Mouse (Mus musculus) neural tube, embryonic 11.5 days (tissue): ENCODE results near the gene Mepe. TPM values are rescaled to one million over a fixed set of nuclear protein-coding genes. Genes with fewer than 3 reads are reported as not detected.
A peak's percentile ranks its signal among the peaks of the same experiment; 100 is the strongest.

ENCODE experiments used
- ATAC-seq: fragments of 200-750 bp; cut with Nextera tagmentation; 2 replicates; pipeline ENCODE4 v1.8.0; 2017; ENCODE audit warnings: moderate number of reproducible peaks, mild to moderate bottlenecking, moderate TSS enrichment, moderate library complexity; ENCODE audit not compliant: insufficient read depth, low FRiP score, low TSS enrichment
- DNase-seq: peaks from one replicate; pipeline ENCODE4 v3.0.0-alpha.2; 2015; ENCODE audit warnings: low spot score
- H3K27ac ChIP-seq: fragments of 300-500 bp; sonication (generic); 2 replicates; pipeline ENCODE4 v1.5.1; 2014; ENCODE audit warnings: low read depth, mild to moderate bottlenecking, low read length
- H3K27me3 ChIP-seq: fragments of 300-500 bp; sonication (generic); 2 replicates; pipeline ENCODE4 v1.6.1; 2014; ENCODE audit warnings: mild to moderate bottlenecking, low read length, mixed read lengths; ENCODE audit not compliant: control insufficient read depth, insufficient read depth
- H3K36me3 ChIP-seq: fragments of 300-500 bp; sonication (generic); 2 replicates; pipeline ENCODE4 v1.6.1; 2014; ENCODE audit warnings: mild to moderate bottlenecking, low read length, moderate library complexity, mixed read lengths; ENCODE audit not compliant: control insufficient read depth, insufficient read depth
- H3K4me1 ChIP-seq: fragments of 300-500 bp; sonication (generic); 2 replicates; pipeline ENCODE4 v1.6.1; 2014; ENCODE audit warnings: low read length, mixed read lengths; ENCODE audit not compliant: control insufficient read depth, insufficient read depth
- H3K4me2 ChIP-seq: fragments of 300-500 bp; sonication (generic); 2 replicates; pipeline ENCODE4 v1.6.1; 2014; ENCODE audit warnings: low read depth, mild to moderate bottlenecking, moderate library complexity
- H3K4me3 ChIP-seq: fragments of 300-500 bp; sonication (generic); 2 replicates; pipeline ENCODE4 v1.5.1; 2014; ENCODE audit warnings: low read depth, low read length
- H3K9ac ChIP-seq: fragments of 300-500 bp; sonication (generic); 2 replicates; pipeline ENCODE4 v1.6.1; 2014; ENCODE audit warnings: mild to moderate bottlenecking, low read length
- H3K9me3 ChIP-seq: fragments of 300-500 bp; sonication (generic); 2 replicates; pipeline ENCODE4 v1.6.1; 2016; ENCODE audit warnings: low read length; ENCODE audit not compliant: control insufficient read depth
- WGBS: fragments of 180-500 bp; shearing (Covaris S2); extraction: QIAGEN DNeasy Blood & Tissue Kit; methylation state at CpG from one replicate; pipeline ENCODE4 v1.1.7; 2014; 5-methylcytosine and 5-hydroxymethylcytosine counted together
- polyA plus RNA-seq: library from polyadenylated mRNA; unstranded; fragments of >200 nt; fragmentation: Nextera tagmentation; extraction: Ambion mirVana; gene quantifications from 2 replicates; pipeline ENCODE4 v1.2.1, GENCODE M21; 2014

The Mepe gene
- polyA plus RNA-seq, 1 experiment from 2014 or later: not detected

DNA sequence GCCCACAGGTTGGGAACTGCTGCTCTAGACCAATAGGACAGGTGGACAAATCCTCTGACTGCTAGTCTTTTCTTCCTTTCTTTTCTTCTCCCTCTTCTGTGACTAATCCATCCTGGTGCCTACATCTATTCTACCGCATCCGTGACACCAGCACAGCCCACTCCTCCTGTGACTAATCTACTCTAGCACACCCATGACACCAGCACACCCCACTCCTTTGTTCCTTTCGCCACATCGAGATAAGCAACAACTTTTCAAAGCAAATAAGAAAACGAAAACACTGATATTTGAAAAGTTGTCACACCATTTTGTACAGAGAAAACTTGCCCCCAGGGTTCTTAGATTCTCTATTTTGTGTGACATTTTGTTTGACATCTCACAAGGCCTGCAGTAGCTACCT lies 5.0 kb downstream of the Mepe start:
- H3K9me3 ChIP-seq: no peaks in the 10 kb centered on the region
- H3K4me1 ChIP-seq: no peaks in the 10 kb centered on the region
- H3K4me3 ChIP-seq: no peak overlapping the region
- no peaks in the 10 kb centered on the region for H3K36me3 ChIP-seq
- 74% methylated on average over 5 of the region's 5 CpGs for WGBS
- H3K27ac ChIP-seq: no peak overlapping the region
- no peak for ATAC-seq
- no peak for DNase-seq
- no peak overlapping the region for H3K4me2 ChIP-seq
- no peaks in the 10 kb centered on the region for H3K27me3 ChIP-seq
- H3K9ac ChIP-seq: no peak overlapping the region

DNA sequence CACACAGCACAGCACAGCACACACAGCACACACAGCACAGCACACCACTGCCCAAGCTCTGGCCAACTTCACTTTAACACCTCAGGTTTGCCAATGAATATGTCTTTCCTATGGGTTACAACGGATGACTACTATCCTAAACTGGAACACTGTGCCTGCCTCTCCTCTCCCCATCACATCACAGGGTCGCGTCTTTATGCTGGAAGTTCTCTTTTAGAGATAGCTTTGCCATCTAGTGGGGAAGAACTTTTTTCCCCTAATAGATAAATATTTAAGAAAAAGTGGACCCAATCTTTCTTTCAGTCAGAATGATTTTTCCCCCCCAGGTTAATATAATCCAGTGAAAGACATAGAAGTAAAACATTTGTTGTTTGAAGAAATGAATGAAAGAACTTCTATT lies 7.2 kb downstream of the Mepe start:
- Histone ChIP-seq H3K27ac (no peak overlapping the region), H3K9ac (no peak overlapping the region), H3K4me2 (no peak overlapping the region), H3K36me3 (no peaks in the 10 kb centered on the region), H3K4me1 (no peaks in the 10 kb centered on the region), H3K27me3 (no peaks in the 10 kb centered on the region), H3K4me3 (no peak overlapping the region), H3K9me3 (no peaks in the 10 kb centered on the region)
- no peak for ATAC-seq
- no peak for DNase-seq
- 83% methylated on average over 3 of the region's 3 CpGs for WGBS

DNA sequence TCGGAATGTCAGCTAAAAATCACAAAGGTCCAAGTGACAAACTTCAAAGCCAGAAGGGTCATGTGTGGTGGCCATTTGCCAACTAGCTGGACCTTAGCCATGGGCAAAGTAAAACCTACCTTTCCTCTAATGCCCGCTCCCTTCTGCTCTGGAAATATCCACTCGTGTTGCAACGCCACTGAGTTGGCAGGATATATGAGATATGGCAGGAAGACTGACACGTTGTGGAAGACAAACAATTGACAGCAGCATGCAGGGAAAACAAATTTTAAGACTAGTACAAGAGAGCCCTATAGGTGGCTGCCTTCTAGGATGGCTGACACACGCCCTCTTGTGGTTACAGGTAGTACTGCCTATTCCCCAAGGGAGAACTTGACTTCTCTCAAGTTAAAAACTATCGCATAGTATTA lies 8.1 kb downstream of the Mepe start:
- H3K4me2 ChIP-seq: no peak overlapping the region
- H3K9ac ChIP-seq: no peak overlapping the region
- no peak overlapping the region for H3K4me3 ChIP-seq
- 46% methylated on average over 7 of the region's 7 CpGs for WGBS
- ATAC-seq (peak; percentile 76), DNase-seq (peak; percentile 61)
- no peaks in the 10 kb centered on the region for H3K9me3 ChIP-seq
- no peak overlapping the region for H3K27ac ChIP-seq
- H3K4me1 ChIP-seq: no peaks in the 10 kb centered on the region
- H3K36me3 ChIP-seq: no peaks in the 10 kb centered on the region
- no peaks in the 10 kb centered on the region for H3K27me3 ChIP-seq

DNA sequence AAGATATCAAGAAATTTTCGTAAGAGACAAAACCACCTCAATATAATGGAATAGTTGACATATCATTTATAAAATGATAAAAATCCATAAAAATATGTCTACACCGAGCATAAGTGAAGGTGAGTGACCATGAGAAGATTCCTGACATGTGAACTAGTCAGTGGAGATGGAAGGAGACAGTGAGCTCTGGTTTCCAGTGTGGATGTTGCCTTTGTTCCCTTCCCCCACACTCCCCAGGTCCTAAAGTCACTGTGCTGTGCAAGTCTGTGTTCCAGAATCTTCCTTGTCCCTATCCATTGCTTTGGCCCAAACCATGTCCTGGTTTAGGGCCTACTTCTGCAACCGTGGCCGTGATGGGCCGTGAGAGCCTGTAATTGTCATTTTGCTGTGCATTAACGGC lies 8.5 kb downstream of the Mepe start:
- ATAC-seq: peak; percentile 46; the same call in 1 of the 2 replicates
- no peak overlapping the region for H3K9ac ChIP-seq

DNA sequence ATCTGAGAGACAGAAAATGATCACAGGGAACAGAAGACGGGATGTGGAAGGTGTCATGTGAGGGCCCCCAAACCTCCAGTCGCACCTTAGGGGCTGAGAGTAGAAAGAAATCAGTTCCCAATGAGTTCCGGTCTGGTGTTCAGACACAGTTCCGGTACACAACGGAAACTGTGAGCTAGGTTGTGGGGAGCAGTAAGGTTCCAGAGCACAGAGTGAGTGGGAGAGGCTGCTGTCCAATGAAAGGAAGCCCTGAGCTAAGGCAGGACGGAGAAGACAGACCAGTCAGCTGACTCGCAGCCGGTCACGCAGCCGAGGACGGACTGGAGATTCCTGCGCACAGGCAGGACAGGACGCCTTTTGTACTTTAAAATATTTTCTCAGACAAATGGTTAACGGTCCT lies 9.4 kb downstream of the Mepe start:
- H3K36me3 ChIP-seq: no peaks in the 10 kb centered on the region
- no peak overlapping the region for H3K9ac ChIP-seq
- H3K27me3 ChIP-seq: no peaks in the 10 kb centered on the region
- H3K4me3 ChIP-seq: no peak overlapping the region
- H3K9me3 ChIP-seq: no peaks in the 10 kb centered on the region
- no peak overlapping the region for H3K4me2 ChIP-seq
- 90% methylated on average over 14 of the region's 14 CpGs for WGBS
- DNase-seq (no peak), ATAC-seq (no peak)
- no peak overlapping the region for H3K27ac ChIP-seq
- H3K4me1 ChIP-seq: no peaks in the 10 kb centered on the region

More for the DNA sequence above, 8.5 kb downstream of the Mepe start:
- no peak for DNase-seq
- H3K36me3 ChIP-seq: no peaks in the 10 kb centered on the region
- WGBS: 72% methylated on average over 6 of the region's 6 CpGs
- no peaks in the 10 kb centered on the region for H3K9me3 ChIP-seq
- H3K4me1 ChIP-seq: no peaks in the 10 kb centered on the region
- H3K27ac ChIP-seq: no peak overlapping the region
- H3K27me3 ChIP-seq: no peaks in the 10 kb centered on the region
- H3K4me3 ChIP-seq: no peak overlapping the region
- H3K4me2 ChIP-seq: no peak overlapping the region

DNA sequence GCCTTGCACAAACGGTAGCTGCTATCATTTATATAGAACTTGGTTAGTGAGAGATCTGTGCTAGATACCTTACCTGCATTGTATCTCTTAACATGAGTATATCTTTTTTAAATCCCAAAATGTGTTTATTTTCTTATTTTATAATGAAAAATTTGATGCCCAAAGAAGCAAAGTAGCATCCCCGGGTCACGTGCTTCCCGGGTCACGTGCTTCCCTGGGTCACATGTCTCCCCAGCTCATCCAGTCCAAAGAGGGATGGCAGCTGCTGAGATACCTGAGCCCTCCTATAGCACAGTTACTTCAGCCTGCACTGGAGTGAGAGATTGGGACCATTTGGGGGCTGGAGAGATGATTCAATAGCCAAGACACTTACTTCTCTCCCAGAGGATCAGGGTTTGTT lies 10.8 kb downstream of the Mepe start:
- ATAC-seq: no peak
- Histone ChIP-seq H3K36me3 (no peaks in the 10 kb centered on the region), H3K4me3 (no peak overlapping the region), H3K27me3 (no peaks in the 10 kb centered on the region), H3K27ac (no peak overlapping the region), H3K4me1 (no peaks in the 10 kb centered on the region), H3K4me2 (no peak overlapping the region), H3K9me3 (no peaks in the 10 kb centered on the region), H3K9ac (no peak overlapping the region)
- DNase-seq: no peak
- 89% methylated on average over 5 of the region's 5 CpGs for WGBS

DNA sequence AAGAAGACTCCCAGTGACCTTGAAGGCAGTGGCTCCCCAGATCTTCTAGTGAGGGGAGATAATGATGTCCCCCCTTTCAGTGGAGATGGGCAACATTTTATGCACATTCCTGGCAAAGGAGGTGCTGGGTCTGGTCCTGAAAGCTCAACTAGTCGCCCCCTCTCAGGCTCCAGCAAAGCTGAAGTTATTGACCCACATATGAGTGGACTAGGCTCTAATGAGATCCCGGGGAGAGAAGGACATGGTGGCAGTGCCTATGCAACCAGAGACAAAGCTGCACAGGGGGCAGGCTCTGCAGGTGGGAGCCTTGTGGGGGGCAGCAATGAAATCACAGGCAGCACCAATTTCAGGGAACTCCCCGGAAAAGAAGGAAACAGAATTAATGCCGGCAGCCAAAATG lies 12.4 kb downstream of the Mepe start:
- ATAC-seq: no peak
- Histone ChIP-seq H3K27ac (no peak overlapping the region), H3K27me3 (no peaks in the 10 kb centered on the region), H3K4me2 (no peak overlapping the region), H3K36me3 (no peaks in the 10 kb centered on the region), H3K4me3 (no peak overlapping the region), H3K9me3 (no peaks in the 10 kb centered on the region), H3K4me1 (no peaks in the 10 kb centered on the region), H3K9ac (no peak overlapping the region)
- WGBS: 83% methylated on average over 4 of the region's 4 CpGs
- no peak for DNase-seq

DNA sequence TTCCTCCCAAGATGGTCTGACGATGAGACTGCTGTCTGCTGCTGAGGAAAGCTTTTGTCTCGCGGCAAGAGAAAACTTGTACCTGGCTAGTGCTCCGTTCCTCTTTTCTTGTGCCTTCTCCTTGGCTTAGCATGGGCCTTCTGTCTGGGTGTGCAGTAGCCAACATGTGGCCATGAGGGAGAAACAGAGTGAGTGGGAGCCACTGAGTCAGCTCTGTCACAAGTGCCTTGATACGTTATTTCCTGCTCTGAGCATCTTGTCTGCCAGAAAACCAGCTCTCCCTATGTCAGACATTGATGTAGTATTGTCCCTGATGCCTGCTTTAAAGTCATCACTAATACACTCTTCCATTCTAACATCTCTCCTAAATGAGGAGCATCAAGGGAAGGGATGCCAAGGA lies 13.9 kb downstream of the Mepe start:
- H3K36me3 ChIP-seq: no peaks in the 10 kb centered on the region
- H3K27me3 ChIP-seq: no peaks in the 10 kb centered on the region
- no peak for DNase-seq
- no peak overlapping the region for H3K4me3 ChIP-seq
- ATAC-seq: no peak
- WGBS: 85% methylated on average over 5 of the region's 5 CpGs
- no peak overlapping the region for H3K9ac ChIP-seq
- H3K27ac ChIP-seq: no peak overlapping the region
- no peaks in the 10 kb centered on the region for H3K9me3 ChIP-seq
- H3K4me2 ChIP-seq: no peak overlapping the region
- H3K4me1 ChIP-seq: no peaks in the 10 kb centered on the region

DNA sequence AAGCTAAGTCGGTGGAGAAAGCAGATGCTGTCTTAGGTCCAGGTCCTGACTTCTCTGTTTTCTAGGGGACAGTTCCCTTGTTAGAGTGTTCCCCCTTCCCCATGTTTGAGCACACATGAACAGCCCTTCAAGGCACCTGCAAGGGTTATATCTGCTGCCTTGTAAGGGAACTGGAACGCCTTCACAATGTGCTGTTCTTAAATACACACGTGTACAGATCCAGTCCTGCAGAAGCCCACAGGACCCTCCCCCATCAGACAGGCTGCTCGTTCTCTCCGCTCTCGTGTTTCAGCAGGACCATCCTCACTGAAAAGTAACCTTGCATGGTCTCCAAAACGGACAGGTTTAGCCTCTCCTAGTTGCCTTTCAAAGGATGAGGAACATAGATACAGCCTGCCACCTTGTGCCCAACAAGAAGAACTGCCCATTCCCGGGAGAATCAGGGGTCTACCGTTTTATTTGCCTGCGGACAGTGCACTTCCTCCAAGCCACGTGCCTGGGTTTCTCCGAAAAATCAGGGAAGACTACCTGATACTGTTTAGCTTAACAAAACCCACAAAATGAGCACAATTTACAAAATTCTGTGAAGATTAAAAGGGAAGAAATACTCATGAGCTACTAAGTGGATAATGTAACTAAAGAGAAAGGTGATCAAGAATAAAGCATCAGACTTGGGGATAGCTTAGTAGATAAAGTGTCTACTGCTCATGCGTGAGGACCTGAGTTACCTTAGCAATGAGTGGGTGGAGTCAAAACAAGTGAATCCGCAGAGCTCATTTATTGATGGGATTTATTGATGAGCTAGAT lies 14.8 kb downstream of the Mepe start:
- H3K4me2 ChIP-seq: no peak overlapping the region
- H3K27me3 ChIP-seq: no peaks in the 10 kb centered on the region

More for the DNA sequence above, 14.8 kb downstream of the Mepe start:
- WGBS: 26% methylated on average over 14 of the region's 14 CpGs
- no peaks in the 10 kb centered on the region for H3K36me3 ChIP-seq
- H3K9me3 ChIP-seq: no peaks in the 10 kb centered on the region
- peak; percentile 52 for DNase-seq
- peak; percentile 72 for ATAC-seq
- H3K27ac ChIP-seq: no peak overlapping the region
- H3K4me3 ChIP-seq: no peak overlapping the region
- no peaks in the 10 kb centered on the region for H3K4me1 ChIP-seq
- no peak overlapping the region for H3K9ac ChIP-seq
